Mouse (Mus musculus) left cerebral cortex, adult 9 months (tissue): Measurements from ENCODE around the gene Agap3.

Source experiments
- DNase-seq, 2 experiments: peaks; one replicate each; pipeline ENCODE4 v3.0.0; 2022; ENCODE audit warnings: low spot score in 2 of 2

Agap3 gene

GRCm38 (mm10) chr5:24452030-24452690 lies at the start of gene Agap3:
Agap3 (plus strand) TSS chr5:24452177.
- DNase-seq = no peak

GRCm38 (mm10) chr5:24404594-24405360 lies 47.2 kb upstream of the Agap3 start:
- DNase-seq = peak in 1 of 2 experiments; percentile 40

GRCm38 (mm10) chr5:24405389-24405876 lies 46.5 kb upstream of the Agap3 start:
- DNase-seq = no peak

GRCm38 (mm10) chr5:24408651-24409050 lies 43.3 kb upstream of the Agap3 start:
- peak in 1 of 2 experiments; percentile 37 for DNase-seq

GRCm38 (mm10) chr5:24409466-24409865 lies 42.5 kb upstream of the Agap3 start:
- no peak for DNase-seq

- no peak for DNase-seq
These were observed 39.9 kb upstream of the Agap3 start for GRCm38 (mm10) chr5:24412063-24412462.

GRCm38 (mm10) chr5:24413042-24413693 lies 38.8 kb upstream of the Agap3 start, which contains the start of gene Asic3:
Asic3 (plus strand) TSS chr5:24413392.
- DNase-seq = no peak

GRCm38 (mm10) chr5:24413938-24414337 lies 38.0 kb upstream of the Agap3 start:
- DNase-seq = no peak

GRCm38 (mm10) chr5:24416222-24416736 lies 35.7 kb upstream of the Agap3 start:
- DNase-seq = peak in 1 of 2 experiments; percentile 82

- DNase-seq = no peak
These were observed 34.4 kb upstream of the Agap3 start for GRCm38 (mm10) chr5:24417587-24417986.

GRCm38 (mm10) chr5:24420381-24420780 lies 31.6 kb upstream of the Agap3 start:
- no peak for DNase-seq

GRCm38 (mm10) chr5:24423129-24424003 lies 28.6 kb upstream of the Agap3 start, which contains the start of the genes Cdk5 and Slc4a2:
Cdk5 (minus strand) TSS chr5:24423530.
Slc4a2 (plus strand) TSS chr5:24423837.
- DNase-seq = peak; percentile 99 to 100

- DNase-seq = no peak
These were observed 27.8 kb upstream of the Agap3 start for GRCm38 (mm10) chr5:24424004-24424781.

GRCm38 (mm10) chr5:24424861-24425411 lies 27.0 kb upstream of the Agap3 start:
- DNase-seq = peak in 1 of 2 experiments; percentile 56

GRCm38 (mm10) chr5:24425421-24426036 lies 26.4 kb upstream of the Agap3 start:
- DNase-seq = no peak

GRCm38 (mm10) chr5:24426037-24426432 lies 25.9 kb upstream of the Agap3 start:
- DNase-seq = no peak

- DNase-seq = no peak
These were observed 25.3 kb upstream of the Agap3 start for GRCm38 (mm10) chr5:24426556-24427284.

- no peak for DNase-seq
These were observed 24.7 kb upstream of the Agap3 start for GRCm38 (mm10) chr5:24427285-24427633.

GRCm38 (mm10) chr5:24427981-24428402 lies 24.0 kb upstream of the Agap3 start:
- DNase-seq = no peak
